Mouse (Mus musculus) lung, adult 2 months (tissue): ENCODE data around the gene Mfrp. TPM values are rescaled to one million over a fixed set of nuclear protein-coding genes. Genes with fewer than 3 reads are reported as not detected.

Experiments
- DNase-seq: peaks from one replicate; pipeline ENCODE4 v3.0.0; 2022
- H3K4me1 ChIP-seq: fragments of 200-500 bp; 2 replicates; pipeline ENCODE4 v1.6.1; 2011; ENCODE audit warnings: low read length; ENCODE audit not compliant: control insufficient read depth, insufficient read depth
- H3K4me3 ChIP-seq: fragments of 200-500 bp; replicated peaks from 2 replicates; pipeline ENCODE3; 2011; ENCODE audit warnings: low read depth, mild to moderate bottlenecking, control low read depth, low read length; ENCODE audit errors: extremely low read depth
- CTCF ChIP-seq: fragments of 200-500 bp; IDR thresholded peaks from 2 replicates; pipeline ENCODE4 v1.5.1; 2011; ENCODE audit warnings: mild to moderate bottlenecking, low read length, control low read depth; ENCODE audit not compliant: insufficient read depth
- POLR2A ChIP-seq: fragments of 200-500 bp; IDR thresholded peaks from 2 replicates; pipeline ENCODE4 v1.6.1; 2011; ENCODE audit warnings: low read depth, mild to moderate bottlenecking, control low read depth, low read length, borderline replicate concordance; ENCODE audit errors: extremely low read depth
- WGBS: fragments of 180-500 bp; shearing (Covaris S2); methylation state at CpG from one replicate; pipeline ENCODE4 v1.1.7; 2018; 5-methylcytosine and 5-hydroxymethylcytosine counted together
- polyA plus RNA-seq: library from polyadenylated mRNA; depleted of rRNA; stranded (reverse); fragments of >200 nt; gene quantifications from 2 replicates; pipeline ENCODE4 v1.2.3, GENCODE M21; 2012

The Mfrp gene
- polyA plus RNA-seq, 1 experiment: 0.25 TPM

- 79% methylated on average over 11 of the region's 11 CpGs for WGBS
- H3K4me3 ChIP-seq: no peak overlapping the region
- no peak for TF ChIP-seq POLR2A
- TF ChIP-seq CTCF: no peak
- DNase-seq: no peak
- peaks cover 4% of the 10 kb centered on the region; the same call in 1 of the 2 replicates for H3K4me1 ChIP-seq
Observed at GRCm38 (mm10) chr9:44077266-44077910, 24.1 kb upstream of the Mfrp start.

DNA sequence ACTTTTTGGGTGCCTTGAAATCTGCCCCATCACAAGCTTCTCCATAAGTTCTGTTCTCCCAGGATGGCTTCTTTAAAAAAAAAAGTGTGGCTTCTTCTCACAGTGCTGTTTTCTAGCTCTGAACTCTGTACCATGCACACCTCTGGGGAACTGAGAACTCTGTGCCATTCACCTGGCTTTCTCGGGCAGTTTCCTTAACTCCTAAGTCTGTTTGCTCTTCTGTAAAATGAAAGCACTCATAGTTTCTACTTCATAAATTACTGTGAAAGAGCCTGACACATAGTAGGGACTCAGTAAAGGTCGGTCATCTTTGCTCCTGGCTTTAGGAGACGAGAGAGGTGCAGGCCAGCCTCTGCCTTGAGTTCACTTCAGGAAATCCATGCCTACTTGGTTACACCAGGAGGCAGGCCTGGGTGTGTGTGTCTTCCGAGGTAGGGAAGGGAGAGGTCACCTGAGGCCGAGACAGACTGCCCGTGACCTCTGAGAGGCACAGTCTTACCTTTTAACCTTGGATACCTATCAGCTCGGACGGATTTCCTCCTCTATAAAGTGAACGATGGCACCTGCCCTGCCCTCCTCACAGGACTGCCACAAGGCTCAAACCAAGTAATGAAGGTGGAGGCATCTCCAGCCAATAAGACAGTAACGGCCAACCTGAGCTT, 23.3 kb upstream of the Mfrp start:
- 80% methylated on average over 10 of the region's 10 CpGs for WGBS
- no peak for DNase-seq
- Histone ChIP-seq H3K4me1 (peaks cover 4% of the 10 kb centered on the region; the same call in 1 of the 2 replicates), H3K4me3 (no peak overlapping the region)
- TF ChIP-seq CTCF (no peak), POLR2A (no peak)

DNA sequence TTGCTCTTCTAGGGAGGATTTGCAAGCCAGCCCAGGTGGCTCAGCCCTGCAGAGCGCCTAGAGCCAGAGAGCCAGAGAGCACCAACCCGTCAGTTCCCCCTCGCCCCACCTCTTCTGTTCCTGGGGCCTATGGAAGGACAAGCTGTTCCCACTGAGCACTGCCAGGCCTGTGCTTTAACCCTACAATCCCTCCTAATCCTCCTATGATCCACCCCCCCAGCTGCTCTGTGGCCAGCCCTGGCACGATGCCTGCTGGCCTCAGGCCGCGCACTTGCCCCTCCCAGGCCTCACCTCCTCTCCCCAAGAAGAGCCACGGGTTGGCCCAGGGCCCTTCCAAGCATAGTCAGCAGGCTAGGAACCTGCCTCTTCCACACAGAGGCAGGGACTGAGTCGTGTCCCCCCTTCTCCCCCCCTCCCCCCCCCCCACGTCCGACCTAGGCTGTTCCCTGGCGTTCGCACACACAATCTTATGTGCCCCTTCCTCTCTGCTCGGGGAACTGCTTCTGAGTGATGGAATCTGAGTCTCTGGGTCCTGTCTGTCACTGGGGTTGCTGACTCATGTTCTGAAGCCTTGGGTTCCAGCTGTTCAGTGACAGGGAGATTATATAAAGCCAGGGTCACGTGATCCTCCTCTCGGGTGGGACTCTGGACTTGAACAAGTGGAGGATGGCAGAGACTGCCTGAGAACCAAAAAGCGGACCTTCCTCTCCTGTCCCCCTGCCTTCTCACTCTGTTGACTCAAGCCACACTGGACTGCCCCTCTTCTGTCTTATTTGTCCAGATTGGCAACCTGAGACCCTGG, 22.4 kb upstream of the Mfrp start:
- no peak overlapping the region for H3K4me3 ChIP-seq
- no peak for TF ChIP-seq POLR2A
- no peak for TF ChIP-seq CTCF
- peaks cover 7% of the 10 kb centered on the region; the same call in 1 of the 2 replicates for H3K4me1 ChIP-seq
- WGBS: 33% methylated on average over 16 of the region's 16 CpGs
- peak; percentile 76 for DNase-seq

DNA sequence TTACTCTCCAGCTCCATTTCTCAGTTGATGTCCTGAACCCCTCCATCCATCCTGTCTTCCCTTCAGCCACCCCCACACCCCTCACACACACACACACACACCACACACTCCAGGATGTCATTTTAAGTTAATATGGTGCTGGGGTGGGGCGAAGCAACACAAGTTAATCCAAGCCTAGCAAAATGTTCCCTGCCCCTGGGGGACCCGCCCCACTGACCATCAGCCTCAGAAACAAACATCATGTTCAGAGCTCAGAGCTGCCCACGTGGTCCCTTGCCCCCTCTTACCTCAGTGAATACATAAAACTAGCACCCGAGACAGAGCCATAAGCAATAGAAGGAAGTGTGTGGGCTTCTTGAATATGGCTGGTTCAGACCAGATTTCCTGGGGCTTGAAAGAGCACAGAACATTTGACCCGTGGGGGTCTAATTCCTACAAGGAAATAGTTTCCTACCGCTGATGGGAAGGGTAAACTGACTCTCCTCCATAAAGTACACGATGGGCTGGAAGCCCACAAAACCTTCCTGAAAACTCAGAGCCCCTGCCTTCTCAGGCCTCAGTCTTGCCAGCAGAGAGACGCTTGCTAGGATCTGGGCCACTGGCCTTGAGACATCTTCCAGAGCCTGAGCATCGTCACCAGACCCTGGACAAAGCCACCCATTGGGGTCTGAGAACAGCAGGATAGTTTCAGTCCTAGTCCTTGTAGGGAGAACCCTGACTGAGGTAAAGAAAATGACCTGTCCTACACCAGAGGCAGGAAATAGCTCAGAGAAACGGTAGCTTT, 21.3 kb upstream of the Mfrp start:
- H3K4me1 ChIP-seq: peaks cover 8% of the 10 kb centered on the region
- TF ChIP-seq CTCF (no peak), POLR2A (no peak)
- no peak overlapping the region for H3K4me3 ChIP-seq
- WGBS: 59% methylated on average over 10 of the region's 10 CpGs
- DNase-seq: no peak

- DNase-seq: no peak
- no peak for TF ChIP-seq CTCF
- no peak for TF ChIP-seq POLR2A
- Histone ChIP-seq H3K4me3 (no peak overlapping the region), H3K4me1 (peaks cover 12% of the 10 kb centered on the region)
- 79% methylated on average over 5 of the region's 5 CpGs for WGBS
Observed at GRCm38 (mm10) chr9:44080953-44081352, 20.6 kb upstream of the Mfrp start.

- H3K4me1 ChIP-seq: peaks cover 16% of the 10 kb centered on the region
- 84% methylated on average over 5 of the region's 5 CpGs for WGBS
- H3K4me3 ChIP-seq: no peak overlapping the region
- no peak for TF ChIP-seq POLR2A
- no peak for TF ChIP-seq CTCF
- no peak for DNase-seq
Observed at GRCm38 (mm10) chr9:44081581-44081980, 19.9 kb upstream of the Mfrp start.

GRCm38 (mm10) chr9:44082266-44082665, 19.3 kb upstream of the Mfrp start:
- Histone ChIP-seq H3K4me1 (peaks cover 16% of the 10 kb centered on the region), H3K4me3 (no peak overlapping the region)
- TF ChIP-seq CTCF (no peak), POLR2A (no peak)
- WGBS: 92% methylated on average over 5 of the region's 5 CpGs
- DNase-seq: no peak

DNA sequence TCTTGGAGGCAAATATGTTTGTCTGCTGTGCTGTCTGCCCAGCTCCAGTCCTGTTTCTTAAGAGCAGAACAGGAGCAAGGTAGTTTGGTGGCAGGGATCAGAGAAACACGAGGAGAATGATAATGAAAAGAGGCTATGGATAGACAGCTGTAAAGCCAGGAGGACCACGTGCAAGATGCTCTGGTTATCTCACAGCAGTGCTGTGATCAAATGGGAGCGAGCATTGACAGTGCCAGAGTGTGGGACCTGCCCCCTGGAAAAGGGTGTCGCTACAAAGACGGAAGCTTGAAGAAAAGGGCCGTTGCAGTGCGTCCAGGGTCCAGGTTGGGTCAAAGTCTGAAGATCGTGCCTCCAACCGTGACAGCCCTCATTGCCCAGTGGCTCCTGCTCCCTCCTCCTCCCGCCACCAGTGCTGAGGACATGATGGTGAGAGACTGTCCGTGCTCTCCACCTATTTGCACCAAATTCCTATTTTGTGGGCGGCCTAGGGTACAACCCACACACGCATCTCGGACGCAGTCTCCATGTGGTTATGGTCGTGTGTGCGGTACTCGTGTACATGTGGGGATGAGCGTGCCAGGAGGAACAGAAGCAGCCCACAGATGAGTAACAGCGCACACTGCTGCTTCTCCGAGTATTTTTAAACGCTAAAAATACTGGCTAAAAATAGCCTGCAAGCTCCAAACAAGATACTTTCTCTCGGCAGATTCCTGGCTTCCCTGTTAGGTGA, 18.0 kb upstream of the Mfrp start:
- 22% methylated on average over 23 of the region's 23 CpGs for WGBS
- Histone ChIP-seq H3K4me1 (peaks cover 14% of the 10 kb centered on the region), H3K4me3 (no peak overlapping the region)
- no peak for DNase-seq
- TF ChIP-seq POLR2A: no peak

GRCm38 (mm10) chr9:44084236-44084635, 17.3 kb upstream of the Mfrp start:
- Histone ChIP-seq H3K4me1 (peaks cover 12% of the 10 kb centered on the region), H3K4me3 (peak overlapping the region; percentile 40)
- DNase-seq: no peak
- WGBS: 3% methylated on average over 14 of the region's 14 CpGs
- no peak for TF ChIP-seq POLR2A
- TF ChIP-seq CTCF: no peak
